Mouse (Mus musculus) megakaryocyte, embryonic 14.5 days (primary cell): Measurements from ENCODE around the gene Eme2.

Experiments used
- FLI1 ChIP-seq: IDR thresholded peaks from 2 replicates; pipeline ENCODE4 v1.6.1; 2012; ENCODE audit warnings: low read length, inconsistent platforms, mixed read lengths
- GATA1 ChIP-seq: IDR thresholded peaks from 3 replicates; pipeline ENCODE4 v1.6.1; 2012; ENCODE audit warnings: mixed read lengths, low read length, inconsistent platforms, borderline replicate concordance

DNA sequence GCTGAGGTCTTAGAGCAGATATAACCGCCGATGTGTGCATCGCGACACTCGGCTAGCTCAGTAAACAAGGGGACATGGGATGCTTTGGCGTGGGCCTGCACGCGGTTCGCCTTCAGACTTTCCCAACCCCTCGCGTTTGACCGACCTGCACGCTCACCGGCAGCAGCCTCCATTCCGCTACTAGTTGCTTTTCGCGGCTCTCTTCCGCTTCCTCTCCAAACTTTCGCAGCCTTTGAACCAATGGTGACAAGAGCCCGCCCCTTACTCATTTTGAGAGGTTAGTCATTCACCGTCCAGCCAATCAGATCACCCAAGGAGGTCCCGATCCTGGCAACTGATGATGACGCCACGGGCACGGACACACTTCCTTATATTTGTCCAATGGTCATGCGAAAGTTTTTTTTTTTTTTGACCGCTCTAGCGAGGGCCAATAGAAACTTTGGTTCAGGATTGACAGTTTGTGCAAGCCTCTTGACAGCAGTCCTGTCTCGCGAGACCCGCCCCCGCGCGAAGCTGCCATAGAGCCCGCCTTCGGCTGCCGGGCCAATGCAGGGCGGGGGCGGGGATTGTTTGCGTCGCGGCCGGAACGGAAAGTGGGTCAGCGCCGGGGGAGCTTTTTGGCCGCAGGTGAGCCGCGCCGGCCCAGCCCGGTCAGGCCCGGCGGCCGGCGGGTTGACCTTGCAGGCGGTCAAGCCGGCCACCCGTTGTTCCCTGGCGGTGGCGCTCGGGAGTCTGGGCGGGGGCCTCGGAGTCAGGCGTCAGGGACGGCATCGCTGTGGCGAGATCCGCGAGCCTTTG, 8.6 kb downstream of the Eme2 start, which contains the start of the genes Nubp2 and Spsb3:
- TF ChIP-seq GATA1 (no peak), FLI1 (no peak)
